Mouse (Mus musculus) brain, embryonic 14.5 days (tissue): Measurements from ENCODE around the gene Zbtb4. TPM values are rescaled to one million over a fixed set of nuclear protein-coding genes. Genes with fewer than 3 reads are reported as not detected.

Experiments
- DNase-seq: peaks from one replicate; pipeline ENCODE4 v3.0.0-alpha.2; 2011; ENCODE audit warnings: low read depth
- CTCF ChIP-seq: fragments of 200-500 bp; IDR thresholded peaks from 2 replicates; pipeline ENCODE4 v1.5.1; 2012; ENCODE audit warnings: inconsistent platforms, mild to moderate bottlenecking, moderate library complexity, borderline replicate concordance; ENCODE audit not compliant: insufficient read depth, insufficient read length; ENCODE audit errors: extremely low read depth
- POLR2A ChIP-seq: fragments of 200-500 bp; IDR thresholded peaks from 2 replicates; pipeline ENCODE4 v1.6.1; 2012; ENCODE audit warnings: mild to moderate bottlenecking, inconsistent platforms, borderline replicate concordance; ENCODE audit not compliant: poor library complexity, insufficient read depth, insufficient read length, severe bottlenecking; ENCODE audit errors: extremely low read depth
- polyA plus RNA-seq: library from polyadenylated mRNA; depleted of rRNA; stranded (reverse); fragments of >200 nt; gene quantifications from 2 replicates; pipeline ENCODE4 v1.2.3, GENCODE M21; 2012; rRNA removed

Gene Zbtb4
- polyA plus RNA-seq, 1 experiment: 12.1 TPM

DNA sequence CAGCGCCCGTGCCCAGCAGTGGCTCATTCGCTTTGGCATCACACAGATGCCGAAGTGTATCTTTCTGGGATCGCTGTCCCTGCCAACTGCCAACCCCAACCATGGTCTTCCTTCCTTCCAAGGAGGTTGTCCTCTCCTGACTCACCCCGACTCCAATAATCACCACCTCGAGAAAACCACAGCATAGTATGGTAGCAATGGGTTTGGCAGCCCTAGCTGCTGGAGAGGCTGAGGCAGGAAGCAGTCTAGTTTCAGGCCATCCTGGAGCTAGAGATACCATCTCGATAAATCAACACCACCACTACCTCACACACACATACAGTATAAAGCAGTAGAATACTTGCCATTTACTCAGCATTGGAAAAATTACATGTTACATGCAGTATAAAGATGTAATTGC lies 53.2 kb downstream of the Zbtb4 start:
- TF ChIP-seq POLR2A (no peak), CTCF (no peak)
- DNase-seq: no peak

GRCm38 (mm10) chr11:69822080-69822479 lies 56.4 kb downstream of the Zbtb4 start, which contains the start of gene Spem1:
Gene Spem1, minus strand, starts transcription at chr11:69822180.
- no peak for TF ChIP-seq CTCF
- TF ChIP-seq POLR2A: no peak
- DNase-seq: no peak

- no peak for DNase-seq
- no peak for TF ChIP-seq POLR2A
- no peak for TF ChIP-seq CTCF
Observed at GRCm38 (mm10) chr11:69823456-69823855, 57.7 kb downstream of the Zbtb4 start.

DNA sequence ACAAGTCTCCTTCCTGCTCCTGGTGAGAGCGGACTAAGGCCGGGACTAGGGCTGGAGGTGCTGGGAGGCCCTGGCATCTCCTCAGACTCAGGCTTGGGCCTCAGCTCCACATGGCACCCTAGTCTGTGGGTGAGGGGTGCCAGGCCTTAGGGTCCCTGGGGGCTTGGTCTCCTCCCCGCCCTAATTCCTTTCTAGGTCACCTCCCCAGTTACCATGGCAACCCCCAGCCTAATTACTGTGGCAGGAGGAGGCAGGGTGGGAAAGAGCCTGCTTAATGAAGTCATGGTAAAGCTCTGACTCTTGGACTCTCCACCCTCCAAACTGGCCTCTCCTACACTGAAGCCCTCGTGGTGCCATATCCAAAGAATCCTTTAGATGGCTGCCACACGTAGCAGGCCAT lies 63.1 kb downstream of the Zbtb4 start:
- no peak for TF ChIP-seq POLR2A
- TF ChIP-seq CTCF: no peak
- DNase-seq: no peak

GRCm38 (mm10) chr11:69833554-69833953 lies 67.8 kb downstream of the Zbtb4 start:
- TF ChIP-seq POLR2A (no peak), CTCF (no peak)
- peak; percentile 14 for DNase-seq

Other genes with a start within 250 kb of the Zbtb4 start
- 4.7 and 5.2 TPM in 2 replicates for gene Dnah2, start 216.8 kb upstream of the Zbtb4 start, polyA plus RNA-seq
- 187 and 206 TPM in 2 replicates for gene Efnb3, start 205.7 kb upstream of the Zbtb4 start, polyA plus RNA-seq
- gene Wrap53, start 185.7 kb upstream of the Zbtb4 start, polyA plus RNA-seq: 20.9 and 27.0 TPM in 2 replicates
- 93.6 and 131 TPM in 2 replicates for gene Trp53, start 185.6 kb upstream of the Zbtb4 start, polyA plus RNA-seq
- 44.3 and 74.7 TPM in 2 replicates for gene Atp1b2, start 160.0 kb upstream of the Zbtb4 start, polyA plus RNA-seq
- 0.08 TPM in 1 of 2 replicates, not detected in the other for gene Shbg, start 148.0 kb upstream of the Zbtb4 start, polyA plus RNA-seq
- 13.7 and 17.8 TPM in 2 replicates for gene Sat2, start 143.9 kb upstream of the Zbtb4 start, polyA plus RNA-seq
- 129 and 151 TPM in 2 replicates for gene Fxr2, start 132.9 kb upstream of the Zbtb4 start, polyA plus RNA-seq
- gene Sox15, start 110.6 kb upstream of the Zbtb4 start, polyA plus RNA-seq: 0.42 TPM in 1 of 2 replicates, not detected in the other
- 133 and 185 TPM in 2 replicates for gene Mpdu1, start 103.3 kb upstream of the Zbtb4 start, polyA plus RNA-seq
- 7.8 and 10.8 TPM in 2 replicates for gene Cd68, start 99.8 kb upstream of the Zbtb4 start, polyA plus RNA-seq
- gene Eif4a1, start 93.5 kb upstream of the Zbtb4 start, polyA plus RNA-seq: 894 and 1,040 TPM in 2 replicates
- 139 and 167 TPM in 2 replicates for gene Senp3, start 83.8 kb upstream of the Zbtb4 start, polyA plus RNA-seq
- 0.55 and 0.71 TPM in 2 replicates for gene Tnfsf13, start 80.1 kb upstream of the Zbtb4 start, polyA plus RNA-seq
- 5.3 and 6.0 TPM in 2 replicates for gene Tnfsf12, start 70.1 kb upstream of the Zbtb4 start, polyA plus RNA-seq
- gene Tnfsfm13, start 69.8 kb upstream of the Zbtb4 start, polyA plus RNA-seq: 0.77 and 1.2 TPM in 2 replicates
- 35.8 and 71.0 TPM in 2 replicates for gene Polr2a, start 7.3 kb upstream of the Zbtb4 start, polyA plus RNA-seq
- gene Slc35g3, start 3.9 kb upstream of the Zbtb4 start, polyA plus RNA-seq: 0.68 and 1.1 TPM in 2 replicates
- 3.0 and 4.2 TPM in 2 replicates for gene Chrnb1, start 30.0 kb downstream of the Zbtb4 start, polyA plus RNA-seq
- gene Fgf11, start 35.9 kb downstream of the Zbtb4 start, polyA plus RNA-seq: 20.4 and 20.9 TPM in 2 replicates
- 0.30 and 0.36 TPM in 2 replicates for gene Tmem102, start 39.7 kb downstream of the Zbtb4 start, polyA plus RNA-seq
- gene Gm39566, start 49.4 kb downstream of the Zbtb4 start, polyA plus RNA-seq: not detected in 2 replicates
- gene Spem2, start 52.6 kb downstream of the Zbtb4 start, polyA plus RNA-seq: not detected in 2 replicates
- gene Spem1, start 56.3 kb downstream of the Zbtb4 start, polyA plus RNA-seq: 1.3 and 1.4 TPM in 2 replicates
- 123 and 183 TPM in 2 replicates for gene Nlgn2, start 71.9 kb downstream of the Zbtb4 start, polyA plus RNA-seq
- 167 and 271 TPM in 2 replicates for gene Tmem256, start 72.6 kb downstream of the Zbtb4 start, polyA plus RNA-seq
- gene Plscr3, start 80.5 kb downstream of the Zbtb4 start, polyA plus RNA-seq: 86.3 and 105 TPM in 2 replicates
- gene Tnk1, start 92.8 kb downstream of the Zbtb4 start, polyA plus RNA-seq: 0.18 and 0.29 TPM in 2 replicates
- gene Tmem95, start 112.1 kb downstream of the Zbtb4 start, polyA plus RNA-seq: not detected in 2 replicates
- gene Kctd11, start 115.5 kb downstream of the Zbtb4 start, polyA plus RNA-seq: 1.6 and 1.9 TPM in 2 replicates
- gene Acap1, start 129.6 kb downstream of the Zbtb4 start, polyA plus RNA-seq: 0.59 and 0.82 TPM in 2 replicates
- 8.5 and 9.5 TPM in 2 replicates for gene 2810408A11Rik, start 135.1 kb downstream of the Zbtb4 start, polyA plus RNA-seq
- 118 and 129 TPM in 2 replicates for gene Neurl4, start 135.2 kb downstream of the Zbtb4 start, polyA plus RNA-seq
- 80.8 and 109 TPM in 2 replicates for gene Gps2, start 148.0 kb downstream of the Zbtb4 start, polyA plus RNA-seq
- gene Eif5a, start 156.0 kb downstream of the Zbtb4 start, polyA plus RNA-seq: 727 and 821 TPM in 2 replicates
- gene Ybx2, start 169.9 kb downstream of the Zbtb4 start, polyA plus RNA-seq: 45.0 and 67.9 TPM in 2 replicates
- gene Slc2a4, start 182.3 kb downstream of the Zbtb4 start, polyA plus RNA-seq: 5.2 and 12.5 TPM in 2 replicates
- 0.33 and 0.38 TPM in 2 replicates for gene Cldn7, start 198.9 kb downstream of the Zbtb4 start, polyA plus RNA-seq
- gene Ctdnep1, start 215.2 kb downstream of the Zbtb4 start, polyA plus RNA-seq: 98.1 and 110 TPM in 2 replicates
- gene Elp5, start 216.6 kb downstream of the Zbtb4 start, polyA plus RNA-seq: 127 and 159 TPM in 2 replicates
- gene Gabarap, start 225.2 kb downstream of the Zbtb4 start, polyA plus RNA-seq: 457 and 501 TPM in 2 replicates
- gene Phf23, start 229.9 kb downstream of the Zbtb4 start, polyA plus RNA-seq: 49.2 and 54.9 TPM in 2 replicates
- gene Dvl2, start 234.7 kb downstream of the Zbtb4 start, polyA plus RNA-seq: 36.8 and 45.7 TPM in 2 replicates
- gene Acadvl, start 249.5 kb downstream of the Zbtb4 start, polyA plus RNA-seq: 36.0 and 43.9 TPM in 2 replicates